ENCODE assay signal across 26 mouse cellular contexts in the genomic region with DNA sequence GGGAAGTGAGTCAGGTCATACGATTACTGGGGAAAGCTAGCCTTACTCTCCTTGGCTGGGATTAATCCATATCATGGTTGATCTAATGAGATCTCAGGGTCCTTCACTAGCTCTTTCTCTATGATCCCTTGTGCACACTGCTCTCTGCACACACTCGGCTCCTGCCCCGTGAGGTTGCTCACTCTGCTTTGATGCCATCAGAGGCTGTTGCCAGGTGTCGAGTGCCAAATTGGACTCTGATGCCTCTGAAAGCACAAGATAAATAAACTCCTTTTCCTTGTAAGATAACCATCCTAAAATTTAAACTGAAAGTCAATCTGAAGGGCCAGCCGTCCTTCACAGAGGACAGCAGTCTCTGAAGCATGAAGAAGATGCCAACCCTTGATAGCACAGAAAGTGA. TPM values are rescaled to one million over a fixed set of nuclear protein-coding genes. Genes with fewer than 3 reads are reported as not detected.
"Had no signal": no experiment of that assay in that cellular context is flagged by ENCODE, and none has a peak within 500 bp of the region (broad histone marks: within the 10 kb centered on the region; RNA-seq: fewer than 3 reads in every experiment).

No protein-coding gene starts in this region.

- H3K9me3 ChIP-seq: limb, embryonic 10.5 days; limb, embryonic 13.5 days; liver, embryonic 13.5 days; midbrain, embryonic 13.5 days; neural tube, embryonic 12.5 days; neural tube, embryonic 15.5 days had no signal

- H3K27me3 ChIP-seq: limb, embryonic 13.5 days; liver, embryonic 13.5 days; midbrain, embryonic 13.5 days; neural tube, embryonic 12.5 days; neural tube, embryonic 15.5 days had no signal

- H3K9ac ChIP-seq: limb, embryonic 13.5 days; liver, embryonic 13.5 days; lung, embryonic 14.5 days; midbrain, embryonic 13.5 days; neural tube, embryonic 12.5 days; neural tube, embryonic 15.5 days had no signal

- DNase-seq: kidney, adult 9 months; kidney, postnatal 14 days; kidney, postnatal 4 days; liver; liver, embryonic 13.5 days; lung, embryonic 14.5 days; right cerebral cortex, adult 18-20 months; right cerebral cortex, postnatal 14 days; right cerebral cortex, postnatal 4 days; thymus, adult 2 months; thymus, postnatal 14 days; thymus, postnatal 4 days had no signal

- H3K36me3 ChIP-seq: limb, embryonic 10.5 days; limb, embryonic 13.5 days; midbrain, embryonic 13.5 days; neural tube, embryonic 12.5 days; neural tube, embryonic 15.5 days had no signal

- H3K4me1 ChIP-seq: limb, embryonic 10.5 days; limb, embryonic 13.5 days; midbrain, embryonic 13.5 days; neural tube, embryonic 12.5 days; neural tube, embryonic 15.5 days had no signal

- ATAC-seq: lung, postnatal 0 days; midbrain, embryonic 13.5 days had no signal

- H3K27ac ChIP-seq: limb, embryonic 10.5 days; limb, embryonic 13.5 days; liver, embryonic 13.5 days; macrophage; midbrain, embryonic 13.5 days; neural tube, embryonic 12.5 days; neural tube, embryonic 15.5 days; stomach, postnatal 0 days had no signal

- H3K4me2 ChIP-seq: limb, embryonic 13.5 days; liver, embryonic 13.5 days; lung, embryonic 14.5 days; midbrain, embryonic 13.5 days; neural tube, embryonic 12.5 days; neural tube, embryonic 15.5 days had no signal

- H3K4me3 ChIP-seq: limb, embryonic 10.5 days; limb, embryonic 13.5 days; liver, embryonic 13.5 days; midbrain, embryonic 13.5 days; neural tube, embryonic 12.5 days; neural tube, embryonic 15.5 days had no signal

RNA-seq across cellular contexts. Expression of a gene that starts 20.2 kb away (rescaled TPM):
- total RNA-seq: layer of hippocampus, adult 18-20 months; layer of hippocampus, postnatal 14 days had no signal
- polyA plus RNA-seq: kidney, embryonic 16.5 days; limb, embryonic 10.5 days; limb, embryonic 13.5 days; lung, embryonic 14.5 days; neural tube, embryonic 12.5 days; stomach, embryonic 14.5 days had no signal

RNA-seq across cellular contexts. Expression of a gene that starts 56.0 kb away (rescaled TPM):
- total RNA-seq: megakaryocyte, adult 5-6 weeks had no signal
- polyA plus RNA-seq: limb, embryonic 13.5 days; liver, embryonic 13.5 days; liver, embryonic 16.5 days; lung, embryonic 14.5 days; macrophage; stomach, embryonic 14.5 days; stomach, postnatal 0 days had no signal
